Mouse (Mus musculus): ENCODE results near the gene Tulp1. TPM values are rescaled to one million over a fixed set of nuclear protein-coding genes. Genes with fewer than 3 reads are reported as not detected.
A peak's percentile ranks its signal among the peaks of the same experiment; 100 is the strongest.

Gene Tulp1
- polyA plus RNA-seq, 1 experiment = 0.25 TPM

DNA sequence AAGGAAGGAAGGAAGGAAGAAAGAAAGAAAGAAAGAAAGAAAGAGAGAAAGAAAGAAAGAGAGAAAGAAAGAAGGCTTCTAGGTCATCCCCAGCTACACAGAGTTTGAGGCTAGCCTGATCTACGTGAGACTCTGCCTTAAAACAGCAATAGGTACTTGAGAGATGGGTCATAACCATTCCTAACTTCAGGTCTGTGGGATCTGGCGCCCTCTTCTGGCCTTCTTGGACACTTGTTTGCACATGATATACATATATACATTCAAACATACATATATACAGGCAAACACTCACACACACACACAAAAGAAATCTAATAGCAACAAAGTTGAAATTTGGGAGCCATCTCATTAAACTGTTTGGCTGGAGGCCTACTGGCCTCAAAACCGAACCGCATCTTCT is 19.3 kb upstream of the Tulp1 start:
- DNase-seq (ENCODE audit: low read depth in 1 of 2, low spot score in 2 of 2) = no peak
- Histone ChIP-seq H3K27ac (ENCODE audit: insufficient read depth, low read length) (no peak overlapping the region), H3K36me3 (ENCODE audit: control insufficient read depth, insufficient read depth, low read length) (no peaks in the 10 kb centered on the region), H3K27me3 (ENCODE audit: control insufficient read depth, insufficient read depth, low read length) (no peaks in the 10 kb centered on the region), H3K4me3 (ENCODE audit: extremely low read depth, insufficient read depth, insufficient read length) (no peak overlapping the region), H3K4me1 (ENCODE audit: control insufficient read depth, insufficient read depth, insufficient read length) (no peaks in the 10 kb centered on the region)
- WGBS = 81% methylated on average over 4 of the region's 4 CpGs
- TF ChIP-seq POLR2A (IDR thresholded peaks at IDR 0.05; ENCODE audit: low read depth, low read length) = no peak

DNA sequence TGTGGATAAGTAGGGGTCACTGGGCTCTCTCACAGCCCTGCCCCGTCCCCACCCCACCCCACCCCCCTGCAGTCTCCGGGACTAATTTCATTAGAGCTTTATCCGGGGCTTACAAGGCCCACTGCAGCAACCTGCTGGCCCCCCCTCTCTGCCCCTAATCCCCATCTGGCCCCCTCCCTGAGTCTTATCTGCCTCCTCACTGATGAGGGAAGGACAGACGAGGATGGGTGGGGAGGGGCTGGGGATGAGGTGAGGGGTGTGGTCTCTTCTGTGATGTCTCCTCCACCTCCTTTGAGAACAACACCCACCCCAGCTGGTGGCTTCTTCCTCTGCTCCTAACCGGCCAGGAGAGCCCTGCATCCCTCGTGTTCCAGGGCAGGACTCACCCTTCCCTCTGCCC is 15.2 kb upstream of the Tulp1 start:
- WGBS = 34% methylated on average over 6 of the region's 6 CpGs
- Histone ChIP-seq H3K4me1 (ENCODE audit: control insufficient read depth, insufficient read depth, insufficient read length) (no peaks in the 10 kb centered on the region), H3K36me3 (ENCODE audit: control insufficient read depth, insufficient read depth, low read length) (no peaks in the 10 kb centered on the region), H3K4me3 (ENCODE audit: extremely low read depth, insufficient read depth, insufficient read length) (no peak overlapping the region), H3K27me3 (ENCODE audit: control insufficient read depth, insufficient read depth, low read length) (no peaks in the 10 kb centered on the region; the same call in 1 of the 2 replicates), H3K27ac (ENCODE audit: insufficient read depth, low read length) (no peak overlapping the region)
- no peak for DNase-seq (ENCODE audit: low read depth in 1 of 2, low spot score in 2 of 2)
- TF ChIP-seq POLR2A (IDR thresholded peaks at IDR 0.05; ENCODE audit: low read depth, low read length) = no peak
- no peak for TF ChIP-seq CTCF (IDR thresholded peaks at IDR 0.05; ENCODE audit: extremely low read depth, insufficient read depth, insufficient read length, insufficient replicate concordance)

DNA sequence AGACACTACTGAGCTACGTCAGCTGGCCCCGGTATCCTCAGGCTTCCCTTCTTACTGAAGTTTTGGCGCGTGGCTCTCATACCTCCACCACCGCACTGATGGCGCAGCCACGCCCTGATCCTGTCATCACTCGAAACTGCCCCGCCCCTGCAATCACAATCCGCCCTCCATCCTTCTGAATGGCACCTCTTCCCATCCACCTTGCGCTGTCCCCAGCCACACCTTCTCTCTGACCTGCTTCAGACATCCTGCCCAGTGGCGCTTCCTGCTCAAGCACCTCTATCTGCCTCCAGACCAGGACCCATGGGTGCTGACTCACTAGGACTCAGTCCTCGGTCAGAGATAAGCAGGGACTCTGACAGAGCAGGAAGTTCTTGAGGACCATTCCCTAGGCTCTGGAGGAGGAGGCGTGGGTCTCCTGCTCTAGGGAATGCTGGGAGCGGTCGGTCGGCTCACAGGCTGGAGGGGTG is 10.6 kb upstream of the Tulp1 start:
- H3K36me3 ChIP-seq (ENCODE audit: control insufficient read depth, insufficient read depth, low read length) = no peaks in the 10 kb centered on the region
- no peaks in the 10 kb centered on the region for H3K4me1 ChIP-seq (ENCODE audit: control insufficient read depth, insufficient read depth, insufficient read length)
- 15% methylated on average over 17 of the region's 17 CpGs for WGBS
- H3K27me3 ChIP-seq (ENCODE audit: control insufficient read depth, insufficient read depth, low read length) = peaks cover 5% of the 10 kb centered on the region
- no peak overlapping the region for H3K27ac ChIP-seq (ENCODE audit: insufficient read depth, low read length)
- TF ChIP-seq POLR2A (IDR thresholded peaks at IDR 0.05; ENCODE audit: low read depth, low read length) (no peak), CTCF (IDR thresholded peaks at IDR 0.05; ENCODE audit: extremely low read depth, insufficient read depth, insufficient read length, insufficient replicate concordance) (no peak)
- H3K4me3 ChIP-seq (ENCODE audit: extremely low read depth, insufficient read depth, insufficient read length) = no peak overlapping the region
- DNase-seq (ENCODE audit: low read depth in 1 of 2, low spot score in 2 of 2) = no peak

DNA sequence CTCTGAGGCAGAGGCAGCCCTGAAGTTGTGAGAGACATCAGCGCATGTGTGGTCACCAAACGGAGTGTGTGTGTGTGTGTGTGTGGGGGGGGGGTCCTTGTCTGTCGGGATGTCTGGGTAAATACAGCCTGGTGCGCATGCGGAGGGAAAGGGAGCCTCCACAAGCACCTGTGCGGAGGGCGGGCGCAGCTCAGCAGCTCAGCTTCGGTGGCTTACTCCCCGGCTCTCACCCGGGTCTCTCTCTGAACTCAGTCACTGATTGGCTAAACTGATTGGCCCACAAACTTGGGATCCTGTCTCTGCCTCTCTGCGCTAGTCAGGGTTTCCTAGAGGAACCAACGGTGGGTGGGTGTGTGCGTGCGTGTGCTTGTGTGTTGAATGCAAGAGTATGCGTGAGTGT is 9.5 kb upstream of the Tulp1 start:
- peaks cover 5% of the 10 kb centered on the region for H3K27me3 ChIP-seq (ENCODE audit: control insufficient read depth, insufficient read depth, low read length)
- 17% methylated on average over 14 of the region's 16 CpGs for WGBS
- no peaks in the 10 kb centered on the region for H3K36me3 ChIP-seq (ENCODE audit: control insufficient read depth, insufficient read depth, low read length)
- TF ChIP-seq POLR2A (IDR thresholded peaks at IDR 0.05; ENCODE audit: low read depth, low read length) = no peak
- no peak for TF ChIP-seq CTCF (IDR thresholded peaks at IDR 0.05; ENCODE audit: extremely low read depth, insufficient read depth, insufficient read length, insufficient replicate concordance)
- DNase-seq (ENCODE audit: low read depth in 1 of 2, low spot score in 2 of 2) = no peak
- H3K27ac ChIP-seq (ENCODE audit: insufficient read depth, low read length) = no peak overlapping the region
- H3K4me1 ChIP-seq (ENCODE audit: control insufficient read depth, insufficient read depth, insufficient read length) = no peaks in the 10 kb centered on the region
- no peak overlapping the region for H3K4me3 ChIP-seq (ENCODE audit: extremely low read depth, insufficient read depth, insufficient read length)

DNA sequence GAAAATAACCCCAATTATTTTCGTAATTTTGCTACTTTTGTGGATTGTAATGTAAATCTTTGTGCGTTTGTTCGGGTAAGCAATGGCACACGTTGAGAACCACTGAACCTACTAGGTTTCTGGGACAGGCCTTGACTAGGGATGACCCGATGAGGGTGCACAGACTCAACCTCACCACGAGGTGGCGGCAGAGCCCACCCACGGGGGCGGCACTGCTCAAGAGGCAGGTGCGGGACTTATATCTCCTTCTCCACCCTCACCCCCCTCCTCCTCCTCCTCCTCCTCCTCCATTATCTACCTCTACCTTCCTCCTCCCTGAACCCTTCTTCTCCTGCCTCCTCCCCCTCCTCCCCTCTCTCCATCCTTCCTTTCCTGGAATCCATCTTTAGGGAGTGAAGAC is 8.8 kb upstream of the Tulp1 start:
- TF ChIP-seq POLR2A (IDR thresholded peaks at IDR 0.05; ENCODE audit: low read depth, low read length) (no peak), CTCF (IDR thresholded peaks at IDR 0.05; ENCODE audit: extremely low read depth, insufficient read depth, insufficient read length, insufficient replicate concordance) (peak; percentile 83)
- Histone ChIP-seq H3K27me3 (ENCODE audit: control insufficient read depth, insufficient read depth, low read length) (peaks cover 5% of the 10 kb centered on the region), H3K27ac (ENCODE audit: insufficient read depth, low read length) (no peak overlapping the region), H3K36me3 (ENCODE audit: control insufficient read depth, insufficient read depth, low read length) (no peaks in the 10 kb centered on the region), H3K4me3 (ENCODE audit: extremely low read depth, insufficient read depth, insufficient read length) (no peak overlapping the region), H3K4me1 (ENCODE audit: control insufficient read depth, insufficient read depth, insufficient read length) (no peaks in the 10 kb centered on the region)
- WGBS = 19% methylated on average over 10 of the region's 10 CpGs
- DNase-seq (ENCODE audit: low read depth in 1 of 2, low spot score in 2 of 2) = peak in 1 of 2 experiments; percentile 40

DNA sequence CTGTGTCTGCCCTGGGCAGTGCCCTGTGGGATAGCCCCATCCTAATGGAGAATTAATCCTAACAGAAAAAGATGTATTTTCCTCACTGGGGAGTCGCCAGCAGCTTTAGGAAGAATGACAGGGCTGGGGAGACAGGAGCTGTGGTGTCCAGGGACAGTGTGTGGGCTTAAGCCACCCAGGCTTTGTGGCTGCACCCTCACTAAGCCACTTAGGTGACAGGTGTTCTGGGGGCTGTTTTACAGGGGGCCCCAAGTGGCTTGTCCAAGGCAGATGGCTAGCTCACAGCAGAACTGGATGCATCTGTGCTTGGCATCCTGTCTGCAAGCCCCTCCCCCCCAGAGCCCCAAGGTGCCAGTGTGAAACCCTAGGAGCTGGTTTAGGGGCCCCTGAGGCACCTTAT is 6.9 kb upstream of the Tulp1 start:
- Histone ChIP-seq H3K36me3 (ENCODE audit: control insufficient read depth, insufficient read depth, low read length) (no peaks in the 10 kb centered on the region), H3K27ac (ENCODE audit: insufficient read depth, low read length) (no peak overlapping the region), H3K27me3 (ENCODE audit: control insufficient read depth, insufficient read depth, low read length) (peaks cover 5% of the 10 kb centered on the region), H3K4me3 (ENCODE audit: extremely low read depth, insufficient read depth, insufficient read length) (no peak overlapping the region), H3K4me1 (ENCODE audit: control insufficient read depth, insufficient read depth, insufficient read length) (no peaks in the 10 kb centered on the region)
- TF ChIP-seq CTCF (IDR thresholded peaks at IDR 0.05; ENCODE audit: extremely low read depth, insufficient read depth, insufficient read length, insufficient replicate concordance) (no peak), POLR2A (IDR thresholded peaks at IDR 0.05; ENCODE audit: low read depth, low read length) (no peak)
- WGBS = 84% methylated on average over 1 of the region's 1 CpGs
- DNase-seq (ENCODE audit: low read depth in 1 of 2, low spot score in 2 of 2) = no peak

DNA sequence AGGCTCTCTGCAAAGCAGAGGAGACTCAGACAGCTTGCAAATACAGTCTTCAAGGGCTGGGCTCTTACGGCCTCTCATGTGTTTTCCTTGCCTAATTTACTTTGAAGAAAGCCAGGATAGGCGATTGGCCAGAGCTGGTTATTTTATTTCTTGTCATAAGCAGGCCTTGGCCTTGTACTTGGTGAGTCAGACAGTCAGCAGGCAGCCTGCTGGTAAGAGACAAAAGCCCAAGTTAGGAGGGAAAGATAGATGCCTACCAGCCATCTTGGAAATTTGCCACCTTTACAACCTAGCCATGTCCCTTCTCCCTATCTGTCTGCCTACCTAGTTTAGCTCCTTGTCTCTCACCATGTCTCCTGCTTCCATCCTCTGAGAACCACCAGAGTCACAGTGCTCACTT is 6.3 kb upstream of the Tulp1 start:
- H3K4me1 ChIP-seq (ENCODE audit: control insufficient read depth, insufficient read depth, insufficient read length) = no peaks in the 10 kb centered on the region
- no peak for TF ChIP-seq CTCF (IDR thresholded peaks at IDR 0.05; ENCODE audit: extremely low read depth, insufficient read depth, insufficient read length, insufficient replicate concordance)
- no peak for TF ChIP-seq POLR2A (IDR thresholded peaks at IDR 0.05; ENCODE audit: low read depth, low read length)
- H3K27ac ChIP-seq (ENCODE audit: insufficient read depth, low read length) = no peak overlapping the region
- 87% methylated on average over 2 of the region's 2 CpGs for WGBS
- H3K27me3 ChIP-seq (ENCODE audit: control insufficient read depth, insufficient read depth, low read length) = peaks cover 5% of the 10 kb centered on the region; the same call in 1 of the 2 replicates
- DNase-seq (ENCODE audit: low read depth in 1 of 2, low spot score in 2 of 2) = no peak
- H3K4me3 ChIP-seq (ENCODE audit: extremely low read depth, insufficient read depth, insufficient read length) = no peak overlapping the region
- H3K36me3 ChIP-seq (ENCODE audit: control insufficient read depth, insufficient read depth, low read length) = no peaks in the 10 kb centered on the region
